Mouse (Mus musculus) intestine, embryonic 16.5 days (tissue): Measurements from ENCODE around the gene Celf3. TPM values are rescaled to one million over a fixed set of nuclear protein-coding genes. Genes with fewer than 3 reads are reported as not detected.

Source experiments
- ATAC-seq: fragments of 200-750 bp; cut with Nextera tagmentation; 2 replicates; pipeline ENCODE4 v1.8.0; 2017; ENCODE audit warnings: moderate TSS enrichment, moderate library complexity
- H3K27ac ChIP-seq: fragments of 300-500 bp; sonication (generic); 2 replicates; pipeline ENCODE4 v1.5.1; 2014; ENCODE audit warnings: mild to moderate bottlenecking, low read length
- H3K27me3 ChIP-seq: fragments of 300-500 bp; sonication (generic); replicated peaks from 2 replicates; pipeline ENCODE4 v1.6.1; 2014; ENCODE audit warnings: low read length, control low read depth, mixed read lengths; ENCODE audit not compliant: control insufficient read depth, insufficient read depth
- H3K36me3 ChIP-seq: fragments of 300-500 bp; sonication (generic); 2 replicates; pipeline ENCODE4 v1.6.1; 2014; ENCODE audit warnings: low read length, control low read depth; ENCODE audit not compliant: control insufficient read depth, insufficient read depth
- H3K4me1 ChIP-seq: fragments of 300-500 bp; sonication (generic); 2 replicates; pipeline ENCODE4 v1.6.1; 2014; ENCODE audit warnings: low read length, control low read depth, mixed read lengths; ENCODE audit not compliant: control insufficient read depth, insufficient read depth
- H3K4me2 ChIP-seq: fragments of 300-500 bp; sonication (generic); 2 replicates; pipeline ENCODE4 v1.6.1; 2014; ENCODE audit warnings: low read depth, low read length, control low read depth
- H3K4me3 ChIP-seq: fragments of 300-500 bp; sonication (generic); 2 replicates; pipeline ENCODE4 v1.5.1; 2014; ENCODE audit warnings: mild to moderate bottlenecking, low read length
- H3K9ac ChIP-seq: fragments of 300-500 bp; sonication (generic); 2 replicates; pipeline ENCODE4 v1.6.1; 2014; ENCODE audit warnings: low read depth, low read length
- H3K9me3 ChIP-seq: fragments of 300-500 bp; sonication (generic); 2 replicates; pipeline ENCODE4 v1.6.1; 2016; ENCODE audit warnings: low read length, control low read depth; ENCODE audit not compliant: control insufficient read depth
- WGBS: fragments of 180-500 bp; shearing (Covaris S2); extraction: QIAGEN DNeasy Blood & Tissue Kit; methylation state at CpG from one replicate; pipeline ENCODE4 v1.1.7; 2014; 5-methylcytosine and 5-hydroxymethylcytosine counted together
- polyA plus RNA-seq: library from polyadenylated mRNA; unstranded; fragments of >200 nt; fragmentation: Nextera tagmentation; extraction: Ambion mirVana; gene quantifications from 2 replicates; pipeline ENCODE4 v1.2.1, GENCODE M21; 2015

Gene Celf3
- polyA plus RNA-seq, 1 experiment from 2014 or later = 24.1 TPM

DNA sequence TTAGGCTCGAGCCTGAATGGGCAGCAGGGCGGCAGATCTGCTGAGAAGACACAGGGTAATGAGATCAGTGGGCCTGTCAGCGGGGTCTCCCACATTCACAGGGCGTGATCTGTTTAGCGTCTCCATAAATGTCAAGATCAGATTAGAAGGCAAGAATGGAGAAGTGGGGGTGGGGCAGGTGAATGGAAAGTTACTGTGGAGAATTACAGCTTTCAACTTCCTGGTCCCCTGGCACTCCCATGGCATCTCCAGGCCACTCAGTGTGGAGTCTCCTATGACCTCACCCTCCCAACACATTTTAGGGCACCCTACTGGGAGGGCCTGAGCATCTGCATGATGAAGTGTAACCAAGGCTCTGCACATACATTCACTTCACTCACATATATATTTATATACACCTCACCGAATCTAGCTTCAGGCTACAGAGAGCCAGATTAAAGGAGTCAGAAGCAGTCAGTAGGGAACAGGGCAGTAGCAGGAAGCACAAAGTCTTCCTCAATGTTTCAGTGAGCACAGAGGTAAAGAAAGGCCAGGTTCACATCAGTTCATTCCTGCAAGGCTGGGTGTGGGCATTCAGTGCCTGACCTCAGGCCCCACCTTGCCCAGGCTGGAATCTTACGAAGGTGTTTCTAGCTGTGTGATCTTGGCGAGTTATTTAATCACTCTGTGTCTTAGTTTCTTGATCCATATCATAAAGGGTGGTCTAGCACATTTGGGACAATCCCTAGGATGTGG lies 1.6 kb upstream of the Celf3 start:
- H3K27me3 ChIP-seq = no peaks in the 10 kb centered on the region; the same call in 1 of the 2 replicates
- no peaks in the 10 kb centered on the region for H3K36me3 ChIP-seq
- H3K4me2 ChIP-seq = no peak overlapping the region
- ATAC-seq = peak; percentile 35
- H3K27ac ChIP-seq = no peak overlapping the region
- 30% methylated on average over 8 of the region's 8 CpGs for WGBS
- H3K9me3 ChIP-seq = no peaks in the 10 kb centered on the region
- no peak overlapping the region for H3K4me3 ChIP-seq
- peaks cover 10% of the 10 kb centered on the region; the same call in 1 of the 2 replicates for H3K4me1 ChIP-seq
- H3K9ac ChIP-seq = no peak overlapping the region

- H3K4me3 ChIP-seq = no peak overlapping the region
- 52% methylated on average over 4 of the region's 4 CpGs for WGBS
- H3K27me3 ChIP-seq = no peaks in the 10 kb centered on the region; the same call in 1 of the 2 replicates
- no peak overlapping the region for H3K27ac ChIP-seq
- ATAC-seq = no peak
- no peaks in the 10 kb centered on the region for H3K36me3 ChIP-seq
- H3K9ac ChIP-seq = no peak overlapping the region
- H3K4me1 ChIP-seq = peaks cover 9% of the 10 kb centered on the region; the same call in 1 of the 2 replicates
- H3K4me2 ChIP-seq = no peak overlapping the region
- no peaks in the 10 kb centered on the region for H3K9me3 ChIP-seq
Measured at GRCm38 (mm10) chr3:94477444-94477843, 651 bp upstream of the Celf3 start.

DNA sequence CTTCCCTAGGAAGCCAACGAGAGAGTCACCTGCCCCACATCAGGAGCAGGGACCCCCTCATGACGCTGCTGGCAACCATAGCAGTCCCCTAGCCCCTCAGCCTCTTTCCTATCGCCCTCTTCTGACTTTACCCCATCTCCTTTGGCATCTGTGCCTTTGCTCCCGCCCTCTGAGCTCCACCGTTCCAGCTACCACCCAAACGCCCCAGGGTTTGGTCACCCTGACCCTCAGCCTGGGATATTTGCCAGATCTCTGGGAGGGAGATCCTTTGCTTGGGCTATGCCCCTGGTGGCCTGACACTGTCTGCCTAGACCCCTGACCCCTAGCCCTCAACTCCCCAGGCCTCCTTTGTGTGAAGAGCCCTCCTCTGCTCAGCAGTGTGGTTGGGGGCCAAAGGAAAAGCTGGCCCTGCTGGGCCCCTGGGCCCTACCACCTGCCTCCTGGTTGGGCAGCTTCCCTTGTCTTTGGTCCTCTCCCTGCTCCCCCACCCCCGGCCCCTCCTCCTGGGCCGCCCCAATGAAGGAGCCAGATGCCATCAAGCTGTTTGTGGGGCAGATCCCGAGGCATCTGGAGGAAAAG lies 585 bp downstream of the Celf3 start:
- Histone ChIP-seq H3K4me3 (peak overlapping the region; percentile 26), H3K36me3 (no peaks in the 10 kb centered on the region), H3K27ac (no peak overlapping the region), H3K4me2 (no peak overlapping the region), H3K4me1 (peaks cover 6% of the 10 kb centered on the region; the same call in 1 of the 2 replicates), H3K27me3 (no peaks in the 10 kb centered on the region; the same call in 1 of the 2 replicates), H3K9me3 (no peaks in the 10 kb centered on the region), H3K9ac (no peak overlapping the region)
- 10% methylated on average over 9 of the region's 9 CpGs for WGBS
- no peak for ATAC-seq

DNA sequence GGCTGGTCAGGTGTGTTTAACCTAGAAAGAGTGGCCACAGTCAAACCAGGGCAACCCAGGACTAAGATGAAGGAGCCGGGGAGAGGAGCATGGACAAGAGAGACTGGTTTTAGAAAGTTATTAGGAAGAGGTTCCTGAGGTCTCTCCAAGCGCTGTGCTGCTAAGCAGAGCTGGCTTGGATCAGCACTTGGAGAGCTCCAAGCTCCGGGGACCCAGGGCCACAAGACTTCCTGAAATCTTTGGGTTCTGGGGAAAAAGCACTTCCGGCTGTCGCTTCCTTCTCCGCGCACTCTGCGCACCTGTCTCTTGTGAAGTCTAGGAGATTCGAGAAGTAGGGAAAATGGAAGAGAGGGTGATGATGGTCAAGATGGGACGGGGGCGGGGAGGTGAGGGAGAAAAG lies 1.5 kb downstream of the Celf3 start:
- Histone ChIP-seq H3K9ac (no peak overlapping the region), H3K4me1 (peaks cover 6% of the 10 kb centered on the region; the same call in 1 of the 2 replicates), H3K36me3 (no peaks in the 10 kb centered on the region), H3K27ac (no peak overlapping the region), H3K4me2 (peak overlapping the region; percentile 49), H3K27me3 (no peaks in the 10 kb centered on the region; the same call in 1 of the 2 replicates), H3K9me3 (no peaks in the 10 kb centered on the region), H3K4me3 (peak overlapping the region; percentile 26)
- ATAC-seq = no peak
- WGBS = 5% methylated on average over 11 of the region's 11 CpGs

GRCm38 (mm10) chr3:94480291-94480884 lies 2.3 kb downstream of the Celf3 start, which contains the start of gene Riiad1:
Gene Riiad1, minus strand, starts transcription at chr3:94480341.
- Histone ChIP-seq H3K4me2 (peak within 1 kb of the TSS; percentile 49), H3K4me1 (peaks cover 6% of the 10 kb centered on the region; the same call in 1 of the 2 replicates), H3K4me3 (peak within 1 kb of the TSS; percentile 26), H3K27me3 (no peaks in the 10 kb centered on the region; the same call in 1 of the 2 replicates), H3K36me3 (no peaks in the 10 kb centered on the region), H3K9ac (no peak within 1 kb of the TSS; the same call in 1 of the 2 replicates), H3K9me3 (no peaks in the 10 kb centered on the region), H3K27ac (no peak within 1 kb of the TSS)
- ATAC-seq = no peak
- WGBS = 5% methylated on average over 16 of the region's 16 CpGs

GRCm38 (mm10) chr3:94481429-94481828 lies 3.3 kb downstream of the Celf3 start:
- peaks cover 5% of the 10 kb centered on the region; the same call in 1 of the 2 replicates for H3K4me1 ChIP-seq
- H3K9ac ChIP-seq = no peak overlapping the region
- H3K36me3 ChIP-seq = no peaks in the 10 kb centered on the region
- H3K4me2 ChIP-seq = no peak overlapping the region
- H3K4me3 ChIP-seq = no peak overlapping the region
- no peak overlapping the region for H3K27ac ChIP-seq
- ATAC-seq = no peak
- 55% methylated on average over 4 of the region's 4 CpGs for WGBS
- no peaks in the 10 kb centered on the region; the same call in 1 of the 2 replicates for H3K27me3 ChIP-seq
- no peaks in the 10 kb centered on the region for H3K9me3 ChIP-seq

DNA sequence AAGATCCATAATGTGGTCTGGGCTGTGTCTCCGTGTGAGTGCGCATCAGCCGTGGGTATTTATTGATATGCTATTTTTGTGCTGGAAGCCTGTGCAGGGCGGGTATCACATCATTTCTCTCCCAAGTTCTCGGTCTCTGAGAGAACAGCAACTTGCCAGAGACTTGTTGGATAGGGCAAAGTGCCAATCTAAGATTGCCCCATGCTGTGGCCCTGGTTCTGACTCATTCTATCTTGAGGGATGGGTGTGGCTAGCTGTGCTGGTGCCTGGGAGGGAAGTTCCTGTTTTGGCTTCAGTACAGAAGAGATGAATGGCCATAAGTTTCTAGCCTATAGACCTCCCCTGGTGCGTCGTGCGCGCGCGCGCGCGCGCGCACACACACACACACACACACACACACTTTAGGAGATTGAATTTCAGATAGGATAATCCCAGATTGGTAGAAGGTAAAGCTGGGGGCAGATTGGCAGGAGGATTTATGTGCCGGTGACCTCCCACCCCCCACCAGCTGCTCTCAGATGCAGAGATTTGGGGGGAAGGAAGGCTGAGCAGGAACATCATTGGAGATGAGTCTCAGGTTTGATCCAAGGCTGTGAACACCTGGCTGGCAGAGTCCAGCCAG lies 4.8 kb downstream of the Celf3 start:
- Histone ChIP-seq H3K4me1 (peaks cover 4% of the 10 kb centered on the region; the same call in 1 of the 2 replicates), H3K4me3 (no peak overlapping the region), H3K4me2 (no peak overlapping the region), H3K36me3 (no peaks in the 10 kb centered on the region), H3K9ac (no peak overlapping the region), H3K27ac (no peak overlapping the region), H3K27me3 (no peaks in the 10 kb centered on the region; the same call in 1 of the 2 replicates), H3K9me3 (no peaks in the 10 kb centered on the region)
- 82% methylated on average over 17 of the region's 17 CpGs for WGBS
- peak; percentile 26; the same call in 1 of the 2 replicates for ATAC-seq

DNA sequence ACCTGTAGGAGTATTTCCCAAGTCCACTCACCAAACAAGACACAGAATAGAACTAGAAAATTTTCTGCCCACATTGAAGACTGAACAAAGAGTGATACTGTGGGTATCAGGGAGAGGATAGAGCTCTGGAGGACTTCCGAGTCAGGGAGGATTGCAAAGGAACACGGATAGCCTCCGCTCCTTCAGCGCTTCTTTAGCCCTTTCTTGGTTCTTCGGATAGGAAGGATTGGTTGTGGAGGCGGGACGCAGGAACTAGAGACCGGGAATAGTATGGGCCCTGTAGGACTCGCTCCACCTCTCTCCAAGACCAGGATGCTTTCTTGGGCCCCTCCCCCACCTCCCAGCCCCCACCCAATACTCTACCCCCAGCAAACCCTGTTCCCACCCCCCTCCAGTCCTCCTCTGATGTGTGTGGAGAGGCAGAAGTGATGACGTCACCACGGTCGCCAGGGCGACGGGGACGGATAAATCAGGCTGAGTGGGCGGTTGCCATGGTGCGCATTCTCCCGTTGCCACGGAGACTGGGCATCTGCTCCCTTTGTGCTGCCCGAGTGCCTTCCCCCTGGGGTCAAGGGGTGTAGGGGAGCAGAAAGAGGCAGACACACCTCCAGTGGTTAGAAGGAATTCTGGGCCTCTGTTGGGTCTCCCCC lies 5.8 kb downstream of the Celf3 start:
- WGBS = 31% methylated on average over 20 of the region's 20 CpGs
- Histone ChIP-seq H3K9ac (no peak overlapping the region), H3K4me1 (peaks cover 4% of the 10 kb centered on the region; the same call in 1 of the 2 replicates)

More for the DNA sequence above, 5.8 kb downstream of the Celf3 start:
- Histone ChIP-seq H3K27ac (no peak overlapping the region), H3K4me3 (no peak overlapping the region), H3K36me3 (no peaks in the 10 kb centered on the region), H3K4me2 (no peak overlapping the region), H3K27me3 (no peaks in the 10 kb centered on the region; the same call in 1 of the 2 replicates), H3K9me3 (no peaks in the 10 kb centered on the region)
- ATAC-seq = peak; percentile 26; the same call in 1 of the 2 replicates
